In the genomic region with DNA sequence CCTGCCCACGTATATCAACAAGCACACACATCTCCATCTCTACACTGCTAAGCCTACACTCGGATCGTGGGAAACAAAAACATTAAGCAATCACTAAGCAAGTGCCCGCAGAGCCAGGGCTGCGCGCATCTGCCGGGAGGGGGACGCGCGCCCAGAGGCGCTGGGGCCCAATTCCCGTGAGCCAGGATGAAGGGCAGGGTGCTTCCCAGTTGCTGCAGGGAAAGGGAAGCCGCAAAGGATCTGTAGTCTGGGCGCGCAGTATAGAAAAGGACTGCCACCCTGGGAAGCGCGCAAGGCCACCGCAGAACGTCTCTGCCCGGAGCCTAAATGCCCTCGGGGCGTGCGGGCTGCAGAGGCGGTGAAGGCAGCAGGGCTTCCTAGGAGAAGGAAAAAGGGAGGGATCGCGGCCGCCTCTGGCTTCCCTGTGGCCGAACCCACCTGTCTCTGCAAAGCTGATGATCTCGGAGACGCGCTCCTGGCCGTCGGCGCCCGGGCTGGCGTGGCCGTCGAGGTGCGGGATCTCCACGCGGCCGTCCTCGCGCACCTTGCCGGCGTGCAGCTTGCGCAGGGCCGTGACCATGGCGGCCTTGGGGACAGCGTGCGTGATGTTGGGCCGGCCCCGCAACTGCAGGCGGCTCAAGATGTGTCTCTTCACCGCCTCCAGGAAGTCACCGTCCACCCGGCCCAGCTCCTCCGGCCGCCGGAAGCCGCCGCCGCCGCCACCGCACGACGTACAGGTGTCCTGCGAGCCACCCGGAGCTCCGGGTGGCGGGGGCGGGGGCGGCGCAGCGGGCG, we compare ENCODE assay signal across 7 mouse cellular contexts. TPM values are rescaled to one million over a fixed set of nuclear protein-coding genes. Genes with fewer than 3 reads are reported as not detected.
A peak's percentile ranks its signal among the peaks of the same experiment; 100 is the strongest.
DNase-seq lines count a peak whose midpoint lies in the region; ATAC-seq and TF ChIP-seq lines count a peak whose summit lies in the region.

No protein-coding gene starts in this region.

- peak overlapping the region; percentile 47 for H3K27ac ChIP-seq in left cerebral cortex, adult 2 months
- H3K27ac ChIP-seq in embryonic facial prominence, embryonic 10.5 days (replicated peaks): no peak overlapping the region
- peak overlapping the region; percentile 82 for H3K27ac ChIP-seq in forebrain, postnatal 0 days (ENCODE audit: low read depth, low read length)
- no peak overlapping the region for H3K27ac ChIP-seq in liver, embryonic 16.5 days (ENCODE audit: low read length)
- H3K27ac ChIP-seq in stomach, embryonic 16.5 days (ENCODE audit: low read length): no peak overlapping the region

- peak; percentile 26 to 27 for DNase-seq in left cerebral cortex, adult 2 months (ENCODE audit: extremely low spot score in 1 of 2, low spot score in 2 of 2)
- DNase-seq in left cerebral cortex, adult 11 months (ENCODE audit: low spot score): no peak
- no peak for DNase-seq in embryonic facial prominence, embryonic 10.5 days (ENCODE audit: low spot score)
- DNase-seq in forebrain, postnatal 0 days: peak; percentile 57
- DNase-seq in testis, postnatal 10 days (ENCODE audit: low spot score): no peak

- no peaks in the 10 kb centered on the region for H3K9me3 ChIP-seq in embryonic facial prominence, embryonic 10.5 days
- no peaks in the 10 kb centered on the region for H3K9me3 ChIP-seq in forebrain, postnatal 0 days (ENCODE audit: low read length)
- H3K9me3 ChIP-seq in liver, embryonic 16.5 days (replicated peaks; ENCODE audit: control insufficient read depth, low read length): no peaks in the 10 kb centered on the region
- no peaks in the 10 kb centered on the region for H3K9me3 ChIP-seq in stomach, embryonic 16.5 days (replicated peaks; ENCODE audit: control insufficient read depth, low read length)

- peak; percentile 16 for ATAC-seq in forebrain, postnatal 0 days
- ATAC-seq in liver, embryonic 16.5 days (ENCODE audit: low read depth): no peak; the same call in 1 of the 2 replicates
- ATAC-seq in stomach, embryonic 16.5 days (ENCODE audit: insufficient read depth, low FRiP score): peak; percentile 21; the same call in 1 of the 2 replicates

- peak overlapping the region; percentile 67 for H3K9ac ChIP-seq in forebrain, postnatal 0 days
- H3K9ac ChIP-seq in liver, embryonic 16.5 days (ENCODE audit: low read depth, low read length): no peak overlapping the region
- peak overlapping the region; percentile 57 for H3K9ac ChIP-seq in stomach, embryonic 16.5 days (ENCODE audit: low read length)

- peaks cover 96% of the 10 kb centered on the region for H3K27me3 ChIP-seq in embryonic facial prominence, embryonic 10.5 days (replicated peaks; ENCODE audit: low read depth, poor library complexity, severe bottlenecking)
- H3K27me3 ChIP-seq in forebrain, postnatal 0 days (ENCODE audit: insufficient read depth, low read length): no peaks in the 10 kb centered on the region; the same call in none of the 2 replicates
- H3K27me3 ChIP-seq in liver, embryonic 16.5 days (ENCODE audit: control insufficient read depth, insufficient read depth, low read depth, low read length): peaks cover 77% of the 10 kb centered on the region
- peaks cover 67% of the 10 kb centered on the region for H3K27me3 ChIP-seq in stomach, embryonic 16.5 days (ENCODE audit: control insufficient read depth, insufficient read depth, low read length)

- peak overlapping the region; percentile 97 for H3K4me2 ChIP-seq in forebrain, postnatal 0 days (ENCODE audit: low read depth)
- peak overlapping the region; percentile 73 for H3K4me2 ChIP-seq in liver, embryonic 16.5 days (ENCODE audit: low read depth, low read length)
- peak overlapping the region; percentile 99 for H3K4me2 ChIP-seq in stomach, embryonic 16.5 days (ENCODE audit: low read depth, low read length)

- H3K4me3 ChIP-seq in left cerebral cortex, adult 2 months: peak overlapping the region; percentile 44
- peak overlapping the region; percentile 69 for H3K4me3 ChIP-seq in embryonic facial prominence, embryonic 10.5 days
- H3K4me3 ChIP-seq in forebrain, postnatal 0 days (ENCODE audit: low read depth, low read length): peak overlapping the region; percentile 67
- peak overlapping the region; percentile 54 for H3K4me3 ChIP-seq in liver, embryonic 16.5 days (ENCODE audit: low read depth, low read length)
- H3K4me3 ChIP-seq in stomach, embryonic 16.5 days (replicated peaks; ENCODE audit: low read length): peak overlapping the region; percentile 74

- H3K4me1 ChIP-seq in embryonic facial prominence, embryonic 10.5 days: peaks cover 61% of the 10 kb centered on the region
- peaks cover 6% of the 10 kb centered on the region; the same call in 1 of the 2 replicates for H3K4me1 ChIP-seq in forebrain, postnatal 0 days (ENCODE audit: insufficient read depth)
- peaks cover 2% of the 10 kb centered on the region; the same call in 1 of the 2 replicates for H3K4me1 ChIP-seq in liver, embryonic 16.5 days (ENCODE audit: control insufficient read depth, low read depth, low read length)
- peaks cover 3% of the 10 kb centered on the region; the same call in 1 of the 2 replicates for H3K4me1 ChIP-seq in stomach, embryonic 16.5 days (ENCODE audit: control insufficient read depth, insufficient read depth, low read length)

- TF ChIP-seq CTCF in left cerebral cortex, adult 2 months (IDR thresholded peaks at IDR 0.05): no peak; the same call in 1 of the 2 replicates
- no peak for TF ChIP-seq CTCF in forebrain, postnatal 0 days (IDR thresholded peaks at IDR 0.05; ENCODE audit: low read depth)

- 1% methylated on average over 76 of the region's 76 CpGs for WGBS in embryonic facial prominence, embryonic 10.5 days
- WGBS in forebrain, postnatal 0 days: 4% methylated on average over 75 of the region's 76 CpGs
- 2% methylated on average over 75 of the region's 76 CpGs for WGBS in liver, embryonic 16.5 days (ENCODE audit: insufficient replicate concordance)
- 2% methylated on average over 74 of the region's 76 CpGs for WGBS in stomach, embryonic 16.5 days

- no peaks in the 10 kb centered on the region for H3K36me3 ChIP-seq in embryonic facial prominence, embryonic 10.5 days (replicated peaks)
- no peaks in the 10 kb centered on the region for H3K36me3 ChIP-seq in forebrain, postnatal 0 days (ENCODE audit: insufficient read depth)
- H3K36me3 ChIP-seq in liver, embryonic 16.5 days (ENCODE audit: control insufficient read depth, insufficient read depth): no peaks in the 10 kb centered on the region
- H3K36me3 ChIP-seq in stomach, embryonic 16.5 days (ENCODE audit: control insufficient read depth, insufficient read depth, low read length): no peaks in the 10 kb centered on the region

- intact Hi-C loops in left cerebral cortex, adult 2 months (cut with DNase I): loop anchor here (2.0 to 10.0 kb wide), 3 partner anchors 164 to 653 kb away; no protein-coding TSS in a partner anchor

RNA-seq across cellular contexts. Expression of gene Inhbb, which starts 1.7 kb away (rescaled TPM):
- total RNA-seq in left cerebral cortex, adult 2 months (2021): 1 to 10 TPM; 4.7 to 5.2 TPM
- 0.10 and 0.24 TPM in 2 replicates for polyA plus RNA-seq in embryonic facial prominence, embryonic 10.5 days (2016; fragmentation: Nextera tagmentation; extraction: Ambion mirVana)
- 5.8 and 6.0 TPM in 2 replicates for total RNA-seq in forebrain, postnatal 0 days (2014; rRNA removed)
- 4.1 and 4.2 TPM in 2 replicates for polyA plus RNA-seq in forebrain, postnatal 0 days (2015; fragmentation: Nextera tagmentation; extraction: Ambion mirVana)
- 0.09 and 0.11 TPM in 2 replicates for polyA plus RNA-seq in liver, embryonic 16.5 days (2015; fragmentation: Nextera tagmentation; extraction: Ambion mirVana)
- polyA plus RNA-seq in stomach, embryonic 16.5 days (2015; fragmentation: Nextera tagmentation; extraction: Ambion mirVana): 0.77 and 0.97 TPM in 2 replicates

Comparison
In these comparisons a context has a peak if more than half of its experiments do, and no peak if none do; other contexts are left out.
1. DNase-seq: peak in left cerebral cortex, adult 2 months (2 of 2) and forebrain, postnatal 0 days (single experiment); none in left cerebral cortex, adult 11 months (single experiment), embryonic facial prominence, embryonic 10.5 days (single experiment) and testis, postnatal 10 days (single experiment).
2. H3K27ac ChIP-seq: peak in left cerebral cortex, adult 2 months (single experiment) and forebrain, postnatal 0 days (single experiment); none in embryonic facial prominence, embryonic 10.5 days (single experiment), liver, embryonic 16.5 days (single experiment) and stomach, embryonic 16.5 days (single experiment).
3. Peak in every context shown above with its lines, with median percentiles within 50 percentile points of each other: H3K4me3 ChIP-seq and H3K4me2 ChIP-seq.